27 mouse cellular contexts compared by ENCODE assay signal in genomic region chr17:34569919-34570318, GRCm38 (mm10).
"Had no signal": no experiment of that assay in that cellular context is flagged by ENCODE, and none has a peak within 500 bp of the region (broad histone marks: within the 10 kb centered on the region; RNA-seq: fewer than 3 reads in every experiment).

No protein-coding gene starts in this region.

- H3K4me2 ChIP-seq: embryonic facial prominence, embryonic 12.5 days; embryonic facial prominence, embryonic 13.5 days; embryonic facial prominence, embryonic 15.5 days; forebrain, embryonic 12.5 days; forebrain, embryonic 13.5 days had no signal

- H3K9ac ChIP-seq: embryonic facial prominence, embryonic 12.5 days; embryonic facial prominence, embryonic 13.5 days; embryonic facial prominence, embryonic 15.5 days; forebrain, embryonic 12.5 days; forebrain, embryonic 13.5 days; forebrain, postnatal 0 days had no signal

- H3K4me1 ChIP-seq: embryonic facial prominence, embryonic 12.5 days; embryonic facial prominence, embryonic 13.5 days; embryonic facial prominence, embryonic 15.5 days; forebrain, embryonic 12.5 days; forebrain, embryonic 13.5 days had no signal

- H3K27ac ChIP-seq: embryonic facial prominence, embryonic 10.5 days; embryonic facial prominence, embryonic 12.5 days; embryonic facial prominence, embryonic 13.5 days; embryonic facial prominence, embryonic 15.5 days; forebrain, embryonic 10.5 days; forebrain, embryonic 12.5 days; forebrain, embryonic 13.5 days; gastrocnemius, adult 2 months; heart, adult 2 months had no signal

- H3K9me3 ChIP-seq: embryonic facial prominence, embryonic 12.5 days; embryonic facial prominence, embryonic 13.5 days; embryonic facial prominence, embryonic 15.5 days; forebrain, embryonic 12.5 days; forebrain, embryonic 13.5 days had no signal

- ATAC-seq: forebrain, embryonic 13.5 days; forebrain, embryonic 14.5 days; forebrain, embryonic 16.5 days; forebrain, postnatal 0 days had no signal

- H3K36me3 ChIP-seq: embryonic facial prominence, embryonic 10.5 days; embryonic facial prominence, embryonic 12.5 days; embryonic facial prominence, embryonic 13.5 days; embryonic facial prominence, embryonic 15.5 days; forebrain, embryonic 10.5 days; forebrain, embryonic 12.5 days had no signal

- DNase-seq: cerebellum, adult 2 months; cerebellum, adult 8-10 months; cerebellum, adult 9-10 months; cerebellum, adult 9-11 months; cerebellum, postnatal 10 days; cerebellum, postnatal 14 days; cerebellum, postnatal 25 days; cerebellum, postnatal 36 days; embryo, embryonic 11 days; forebrain, postnatal 0 days; gastrocnemius, adult 2 months; gastrocnemius, postnatal 10 days; gastrocnemius, postnatal 14 days; gastrocnemius, postnatal 25 days; gastrocnemius, postnatal 36 days; heart, adult 18-20 months; heart, adult 2 months had no signal

- H3K4me3 ChIP-seq: embryonic facial prominence, embryonic 10.5 days; embryonic facial prominence, embryonic 12.5 days; embryonic facial prominence, embryonic 13.5 days; embryonic facial prominence, embryonic 15.5 days; erythroblast, embryonic 14.5 days; forebrain, embryonic 10.5 days; forebrain, embryonic 12.5 days; forebrain, embryonic 13.5 days; gastrocnemius, adult 2 months; heart, adult 2 months had no signal
